Mouse (Mus musculus) right cerebral cortex, postnatal 10 days (tissue): Measurements from ENCODE around the gene Gm5565.
"Not testable (repeated sequence)": the region's sequence is repeated elsewhere in the genome, so short reads cannot be mapped to it uniquely, and the experiment has no call there.

Experiments
- DNase-seq, 2 experiments: peaks; one replicate each; pipeline ENCODE4 v3.0.0; 2021; ENCODE audit warnings: low spot score in 2 of 2

The Gm5565 gene

GRCm38 (mm10) chr5:146160439-146160838 is at the start of gene Gm5565:
Gm5565 (minus strand) TSS chr5:146160539.
- DNase-seq: not testable (repeated sequence)

GRCm38 (mm10) chr5:146205537-146205936 is 45.2 kb upstream of the Gm5565 start:
- no peak for DNase-seq

GRCm38 (mm10) chr5:146203921-146204320 is 43.6 kb upstream of the Gm5565 start:
- no peak for DNase-seq

GRCm38 (mm10) chr5:146200580-146200979 is 40.2 kb upstream of the Gm5565 start:
- no peak for DNase-seq

GRCm38 (mm10) chr5:146199540-146199939 is 39.2 kb upstream of the Gm5565 start:
- DNase-seq: no peak

GRCm38 (mm10) chr5:146199073-146199472 is 38.7 kb upstream of the Gm5565 start:
- no peak for DNase-seq

- no peak for DNase-seq
These were observed 33.0 kb upstream of the Gm5565 start for GRCm38 (mm10) chr5:146193360-146193759.

GRCm38 (mm10) chr5:146190501-146191269 is 30.3 kb upstream of the Gm5565 start:
- no peak for DNase-seq

GRCm38 (mm10) chr5:146190093-146190492 is 29.8 kb upstream of the Gm5565 start:
- no peak for DNase-seq

- DNase-seq: no peak
These were observed 28.4 kb upstream of the Gm5565 start for GRCm38 (mm10) chr5:146188712-146189111.

- DNase-seq: no peak
These were observed 27.8 kb upstream of the Gm5565 start for GRCm38 (mm10) chr5:146188144-146188543.

- peak; percentile 49 to 74 for DNase-seq
These were observed 27.1 kb upstream of the Gm5565 start for GRCm38 (mm10) chr5:146187441-146187840.

GRCm38 (mm10) chr5:146185204-146185603 is 24.9 kb upstream of the Gm5565 start, which contains the start of gene 1700001J03Rik:
1700001J03Rik (minus strand) TSS chr5:146185304.
- DNase-seq: not testable (repeated sequence)

- DNase-seq: not testable (repeated sequence)
These were observed 12.4 kb upstream of the Gm5565 start for GRCm38 (mm10) chr5:146172744-146173143.

GRCm38 (mm10) chr5:146170621-146171020 is 10.3 kb upstream of the Gm5565 start, which contains the start of gene Gm6309:
Gm6309 (minus strand) TSS chr5:146170721.
- not testable (repeated sequence) for DNase-seq

GRCm38 (mm10) chr5:146158326-146158725 is 2.0 kb downstream of the Gm5565 start:
- not testable (repeated sequence) for DNase-seq

GRCm38 (mm10) chr5:146150454-146150853 is 9.9 kb downstream of the Gm5565 start:
- no peak for DNase-seq

GRCm38 (mm10) chr5:146147903-146148302 is 12.4 kb downstream of the Gm5565 start:
- DNase-seq: no peak
